Mouse (Mus musculus) olfactory bulb, adult 2 months (tissue): ENCODE measurements at regions not wholly inside any gene's neighbourhood (a gene's known extent, or its start where the extent isn't known, plus 50 kb on each side); places are given as distances from the start of the nearest gene placed in this dataset.

Experiments
- H3K27ac ChIP-seq: fragments of 200-500 bp; 2 replicates; pipeline ENCODE4 v1.5.1; 2012; ENCODE audit warnings: low read depth, low read length; ENCODE audit not compliant: insufficient read depth
- H3K4me1 ChIP-seq: fragments of 200-500 bp; 2 replicates; pipeline ENCODE4 v1.6.1; 2012; ENCODE audit warnings: low read length; ENCODE audit not compliant: control insufficient read depth, insufficient read depth
- H3K4me3 ChIP-seq: fragments of 200-500 bp; 2 replicates; pipeline ENCODE4 v1.5.1; 2012; ENCODE audit warnings: mild to moderate bottlenecking, low read depth, low read length, moderate library complexity; ENCODE audit not compliant: insufficient read depth
- CTCF ChIP-seq: fragments of 200-500 bp; IDR thresholded peaks from 2 replicates; pipeline ENCODE4 v1.5.1; 2012; ENCODE audit warnings: low read depth, mild to moderate bottlenecking, low read length, moderate library complexity; ENCODE audit not compliant: insufficient read depth
- POLR2A ChIP-seq: fragments of 200-500 bp; IDR thresholded peaks from 2 replicates; pipeline ENCODE4 v1.6.1; 2012; ENCODE audit warnings: mild to moderate bottlenecking, low read depth, low read length, moderate library complexity; ENCODE audit not compliant: insufficient read depth
- WGBS: fragments of 180-500 bp; shearing (Covaris S2); methylation state at CpG from one replicate; pipeline ENCODE4 v1.1.7; 2018; 5-methylcytosine and 5-hydroxymethylcytosine counted together

GRCm38 (mm10) chr9:43983220-43983619 lies 60.0 kb upstream of the Thy1 start:
- Histone ChIP-seq H3K4me1 (0 out of 2 replicates have a peak, but pooled peaks cover 5% of the 10 kb centered on the region), H3K4me3 (no peak overlapping the region), H3K27ac (no peak overlapping the region)
- no peak for TF ChIP-seq POLR2A
- TF ChIP-seq CTCF, result no peak
- WGBS, result 63% methylated on average over 2 of the region's 2 CpGs

- Histone ChIP-seq H3K27ac (no peak overlapping the region), H3K4me1 (0 out of 2 replicates have a peak, but pooled peaks cover 5% of the 10 kb centered on the region), H3K4me3 (no peak overlapping the region)
- 40% methylated on average over 8 of the region's 8 CpGs for WGBS
- TF ChIP-seq POLR2A (no peak), CTCF (peak; percentile 49)
These were observed 58.8 kb upstream of the Thy1 start for GRCm38 (mm10) chr9:43984181-43985062.

GRCm38 (mm10) chr9:43987957-43988356 lies 55.2 kb upstream of the Thy1 start:
- Histone ChIP-seq H3K4me3 (no peak overlapping the region), H3K27ac (no peak overlapping the region), H3K4me1 (no peaks in the 10 kb centered on the region)
- TF ChIP-seq CTCF (no peak), POLR2A (no peak)
- WGBS, result 89% methylated on average over 6 of the region's 6 CpGs

- no peak overlapping the region for H3K27ac ChIP-seq
- H3K4me1 ChIP-seq, result no peaks in the 10 kb centered on the region
- no peak overlapping the region for H3K4me3 ChIP-seq
- WGBS, result 55% methylated on average over 13 of the region's 13 CpGs
- TF ChIP-seq CTCF (no peak), POLR2A (no peak)
These were observed 54.0 kb upstream of the Thy1 start for GRCm38 (mm10) chr9:43988981-43989860.

GRCm38 (mm10) chr9:43990124-43990523 lies 53.1 kb upstream of the Thy1 start:
- no peak overlapping the region for H3K27ac ChIP-seq
- 85% methylated on average over 11 of the region's 11 CpGs for WGBS
- H3K4me1 ChIP-seq, result no peaks in the 10 kb centered on the region
- no peak overlapping the region for H3K4me3 ChIP-seq
- TF ChIP-seq CTCF (no peak), POLR2A (no peak)

DNA sequence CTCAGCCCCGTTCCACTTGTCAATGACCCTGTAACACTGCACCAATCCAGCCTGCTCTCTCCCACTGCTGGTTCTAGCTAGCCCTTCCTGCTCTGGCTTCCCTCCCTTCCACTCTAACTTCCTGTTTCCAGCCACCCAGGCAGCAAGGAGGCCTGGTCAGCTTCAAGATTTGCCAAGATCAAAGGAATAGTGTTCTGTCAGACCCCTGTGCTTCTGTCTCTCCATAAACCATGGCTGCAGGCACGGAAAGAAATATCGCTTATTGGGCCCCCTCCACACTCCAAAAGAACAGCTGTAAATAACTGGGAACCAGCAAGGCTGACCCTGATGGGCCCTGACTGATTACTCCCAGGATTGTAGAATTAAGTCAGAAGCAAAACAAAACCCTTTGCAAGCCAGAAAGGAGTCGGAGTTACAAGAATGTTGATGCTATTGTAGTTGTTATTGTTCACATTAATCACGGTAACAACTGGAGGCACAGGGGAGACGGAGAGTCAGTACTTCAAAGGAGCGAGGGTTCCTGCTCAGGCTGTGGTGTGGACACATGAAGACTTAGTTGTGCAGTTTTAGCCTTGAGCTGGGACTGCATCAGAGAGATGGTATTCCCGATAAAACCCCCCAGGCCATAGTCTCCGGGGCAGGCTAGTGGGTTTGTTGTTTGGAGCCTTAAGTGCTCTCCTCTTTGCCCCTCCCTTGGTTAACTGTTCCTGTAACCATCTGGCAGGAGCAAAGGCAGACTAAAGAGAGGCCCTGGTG lies 49.8 kb upstream of the Thy1 start:
- Histone ChIP-seq H3K4me3 (no peak overlapping the region), H3K27ac (no peak overlapping the region), H3K4me1 (no peaks in the 10 kb centered on the region)
- TF ChIP-seq CTCF (no peak), POLR2A (no peak)
- WGBS, result 68% methylated on average over 9 of the region's 9 CpGs
